Mouse (Mus musculus) ES-Bruce4 (cell line): ENCODE results near the gene Slc25a39. TPM values are rescaled to one million over a fixed set of nuclear protein-coding genes. Genes with fewer than 3 reads are reported as not detected.

ENCODE experiments used
- H3K27ac ChIP-seq: 2 replicates; pipeline ENCODE4 v1.5.1; 2012; ENCODE audit warnings: low read length, inconsistent platforms; ENCODE audit not compliant: insufficient read depth
- H3K27me3 ChIP-seq: 2 replicates; pipeline ENCODE4 v1.6.1; 2012; ENCODE audit warnings: mild to moderate bottlenecking, low read length, inconsistent platforms; ENCODE audit not compliant: control insufficient read depth, poor library complexity, insufficient read depth, severe bottlenecking
- H3K36me3 ChIP-seq: 2 replicates; pipeline ENCODE4 v1.6.1; 2012; ENCODE audit warnings: inconsistent platforms, mild to moderate bottlenecking, low read length, moderate library complexity; ENCODE audit not compliant: control insufficient read depth, poor library complexity, insufficient read depth, severe bottlenecking
- H3K4me1 ChIP-seq: one replicate; pipeline ENCODE4 v1.8.1; 2011; ENCODE audit warnings: low read length; ENCODE audit not compliant: control insufficient read depth, insufficient read depth
- H3K4me3 ChIP-seq: 2 replicates; pipeline ENCODE4 v1.5.1; 2011; ENCODE audit warnings: low read depth, mild to moderate bottlenecking, low read length
- H3K9ac ChIP-seq: 2 replicates; pipeline ENCODE4 v1.6.1; 2012; ENCODE audit warnings: low read depth, mild to moderate bottlenecking, inconsistent platforms; ENCODE audit not compliant: poor library complexity, severe bottlenecking
- H3K9me3 ChIP-seq: replicated peaks from 2 replicates; pipeline ENCODE4 v1.6.1; 2012; ENCODE audit warnings: mild to moderate bottlenecking, low read length, inconsistent platforms; ENCODE audit not compliant: control insufficient read depth, poor library complexity, insufficient read depth, severe bottlenecking
- CTCF ChIP-seq: IDR thresholded peaks from one replicate; pipeline ENCODE4 v1.8.1; 2011; ENCODE audit warnings: low read depth, low read length
- EP300 ChIP-seq: IDR thresholded peaks from 2 replicates; pipeline ENCODE4 v1.6.1; 2011; ENCODE audit warnings: low read depth, low read length; ENCODE audit not compliant: insufficient read depth
- POLR2A ChIP-seq: IDR thresholded peaks from one replicate; pipeline ENCODE4 v1.8.1; 2011; ENCODE audit warnings: low read length; ENCODE audit not compliant: insufficient read depth
- polyA plus RNA-seq: library from polyadenylated mRNA; stranded (reverse); fragments of >200 nt; gene quantifications from 2 replicates; pipeline ENCODE4 v1.2.4, GENCODE M21; 2011; ENCODE audit warnings: low read depth; ENCODE audit not compliant: missing spikeins, insufficient read depth, insufficient read length

Slc25a39 gene
- polyA plus RNA-seq, 1 experiment, result 284 TPM

DNA sequence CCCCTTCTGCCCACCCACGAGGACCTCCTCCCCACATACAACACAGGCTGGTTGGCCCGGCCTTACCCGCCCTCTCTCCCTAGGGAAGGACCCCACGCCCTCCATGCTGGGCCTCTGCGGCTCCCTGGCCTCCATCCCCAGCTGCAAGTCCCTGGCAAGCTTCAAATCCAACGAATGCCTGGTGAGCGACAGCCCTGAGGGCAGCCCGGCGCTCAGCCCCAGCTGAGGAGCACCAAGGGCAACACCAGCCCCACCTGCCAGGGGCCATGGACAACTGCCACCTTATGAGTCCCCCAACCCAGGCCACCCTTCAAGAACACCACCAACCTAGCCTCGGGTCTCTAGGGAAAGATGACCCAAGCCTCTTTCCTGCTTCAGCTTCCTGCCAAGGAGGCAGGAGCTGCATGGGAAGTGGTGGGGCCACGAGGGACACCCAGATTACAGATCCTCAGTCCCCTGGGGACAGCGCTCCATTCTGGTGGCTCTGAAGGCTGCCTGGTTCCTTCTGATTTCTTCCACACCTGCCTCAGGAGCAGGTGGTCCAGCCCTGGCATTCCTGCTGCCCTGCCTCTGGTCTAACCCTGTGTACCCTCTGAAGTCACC lies 5.7 kb downstream of the Slc25a39 start:
- H3K27me3 ChIP-seq, result no peaks in the 10 kb centered on the region
- H3K4me1 ChIP-seq, result peaks cover 8% of the 10 kb centered on the region
- no peak overlapping the region for H3K4me3 ChIP-seq
- H3K27ac ChIP-seq, result no peak overlapping the region
- no peaks in the 10 kb centered on the region for H3K9me3 ChIP-seq
- no peak overlapping the region for H3K9ac ChIP-seq
- TF ChIP-seq POLR2A (no peak), CTCF (no peak), EP300 (no peak)
- H3K36me3 ChIP-seq, result peaks cover 39% of the 10 kb centered on the region

DNA sequence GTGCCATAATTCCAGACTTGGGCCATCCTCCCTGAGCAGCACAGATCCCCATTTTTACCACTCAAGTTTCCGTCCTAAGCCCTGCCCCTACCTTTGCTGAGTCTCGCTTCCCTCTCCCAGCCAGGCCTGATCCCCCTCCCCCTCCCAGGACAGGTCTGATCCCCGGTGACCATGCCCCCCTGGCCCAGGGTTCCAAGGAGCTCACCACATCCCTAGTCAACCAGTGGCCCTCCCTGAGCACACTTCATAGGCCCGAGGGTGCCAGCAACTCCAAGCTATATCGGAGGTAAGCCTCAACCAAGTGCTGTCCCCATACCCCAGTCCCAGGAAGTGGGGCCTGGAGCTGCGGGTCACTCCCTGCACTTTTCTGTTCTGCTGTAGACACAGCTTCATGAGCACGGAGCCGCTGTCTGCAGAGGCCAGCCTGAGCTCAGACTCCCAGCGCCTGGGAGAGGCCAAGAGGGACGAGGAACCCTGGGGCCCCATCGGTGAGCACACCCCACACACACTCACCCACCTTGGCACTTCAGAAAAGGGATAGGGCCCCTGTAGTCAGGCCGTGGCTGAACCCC lies 7.1 kb downstream of the Slc25a39 start:
- no peak overlapping the region for H3K27ac ChIP-seq
- H3K9ac ChIP-seq, result no peak overlapping the region
- peaks cover 35% of the 10 kb centered on the region for H3K36me3 ChIP-seq
- H3K4me3 ChIP-seq, result no peak overlapping the region
- TF ChIP-seq POLR2A, result no peak
- no peak for TF ChIP-seq EP300
- TF ChIP-seq CTCF, result no peak
- peaks cover 7% of the 10 kb centered on the region for H3K4me1 ChIP-seq
- H3K27me3 ChIP-seq, result no peaks in the 10 kb centered on the region
- H3K9me3 ChIP-seq, result no peaks in the 10 kb centered on the region

DNA sequence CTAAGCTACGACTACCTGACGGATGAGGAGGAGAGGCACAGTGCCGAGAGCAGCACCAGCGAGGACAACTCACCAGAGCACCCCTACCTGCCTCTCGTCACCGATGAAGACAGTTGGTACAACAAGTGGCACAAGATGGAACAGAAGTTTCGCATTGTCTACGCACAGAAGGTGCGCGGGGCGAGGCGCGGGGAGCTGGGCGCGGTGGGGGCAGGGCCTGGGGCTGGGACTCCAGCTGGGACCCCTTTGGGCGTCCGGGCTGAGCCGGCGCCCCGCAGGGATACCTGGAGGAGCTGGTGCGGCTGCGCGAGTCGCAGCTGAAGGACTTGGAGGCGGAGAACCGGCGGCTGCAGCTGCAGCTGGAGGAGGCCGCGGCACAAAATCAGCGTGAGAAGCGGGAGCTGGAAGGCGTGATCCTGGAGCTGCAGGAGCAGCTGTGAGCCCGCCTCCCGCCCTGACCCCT lies 8.1 kb downstream of the Slc25a39 start:
- Histone ChIP-seq H3K4me3 (peak overlapping the region; percentile 25), H3K9ac (peak overlapping the region; percentile 30; the same call in 1 of the 2 replicates), H3K27ac (no peak overlapping the region), H3K36me3 (peaks cover 25% of the 10 kb centered on the region), H3K4me1 (peaks cover 7% of the 10 kb centered on the region), H3K9me3 (no peaks in the 10 kb centered on the region), H3K27me3 (no peaks in the 10 kb centered on the region)
- TF ChIP-seq CTCF (no peak), POLR2A (no peak), EP300 (no peak)

DNA sequence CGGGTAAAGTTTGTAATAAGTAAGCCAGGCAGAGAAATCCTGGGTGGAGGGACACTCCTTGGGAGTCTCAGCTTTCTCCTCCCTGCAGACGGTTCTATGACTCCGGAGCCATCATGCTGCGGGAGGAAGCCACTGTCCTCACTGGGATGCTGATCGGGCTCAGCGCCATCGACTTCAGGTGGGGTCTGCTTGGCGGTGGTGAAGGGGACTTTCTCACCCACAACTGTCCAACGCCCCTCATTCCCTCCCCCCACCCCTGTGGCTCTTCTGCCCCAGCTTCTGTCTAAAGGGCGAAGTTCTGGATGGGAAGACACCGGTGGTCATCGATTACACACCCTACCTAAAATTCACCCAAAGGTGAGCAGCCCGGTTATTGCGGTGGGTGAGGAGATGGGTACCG lies 8.6 kb downstream of the Slc25a39 start:
- no peak for TF ChIP-seq POLR2A
- TF ChIP-seq CTCF, result no peak
- TF ChIP-seq EP300, result no peak
- Histone ChIP-seq H3K4me1 (peaks cover 9% of the 10 kb centered on the region), H3K9ac (no peak overlapping the region; the same call in 1 of the 2 replicates), H3K27ac (no peak overlapping the region), H3K4me3 (no peak overlapping the region), H3K9me3 (no peaks in the 10 kb centered on the region), H3K27me3 (no peaks in the 10 kb centered on the region), H3K36me3 (peaks cover 20% of the 10 kb centered on the region)

DNA sequence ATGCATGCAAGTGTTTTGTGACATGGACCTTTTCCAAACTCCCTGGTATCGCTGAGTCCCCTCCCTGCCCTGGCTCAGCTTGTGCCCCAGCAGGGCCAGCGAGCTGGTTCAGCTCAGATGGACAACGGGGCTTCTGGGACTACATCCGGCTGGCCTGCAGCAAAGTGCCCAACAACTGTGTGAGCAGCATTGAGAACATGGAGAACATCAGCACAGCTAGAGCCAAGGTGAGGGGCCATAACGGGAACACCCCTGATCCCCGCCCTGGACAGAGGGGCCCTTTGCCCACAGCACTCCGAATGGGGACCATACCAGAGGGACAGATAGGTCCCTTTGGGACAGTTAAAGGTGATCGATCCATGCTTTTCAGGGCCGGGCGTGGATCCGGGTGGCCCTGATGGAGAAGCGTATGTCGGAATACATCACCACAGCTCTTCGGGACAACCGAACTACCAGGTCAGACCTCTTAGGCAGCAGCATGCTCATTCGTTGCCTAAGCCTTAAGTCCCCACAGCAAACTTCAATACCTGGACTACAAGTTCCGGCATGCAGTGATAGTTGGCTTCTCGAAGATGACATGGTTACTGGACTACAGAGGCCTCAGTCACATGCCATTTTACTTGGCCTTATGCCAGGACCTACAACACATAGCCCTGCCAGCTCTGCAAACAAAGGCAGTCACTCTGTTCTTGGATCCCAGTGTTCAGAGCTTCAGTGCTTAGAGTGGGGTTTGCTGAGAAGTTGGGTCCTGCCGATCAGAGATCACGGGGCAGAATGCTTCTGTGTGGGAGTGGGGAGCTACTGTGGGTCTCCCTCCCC lies 9.5 kb downstream of the Slc25a39 start:
- TF ChIP-seq EP300 (no peak), CTCF (no peak), POLR2A (no peak)
- peaks cover 11% of the 10 kb centered on the region for H3K36me3 ChIP-seq
- H3K9me3 ChIP-seq, result no peaks in the 10 kb centered on the region
- H3K4me1 ChIP-seq, result peaks cover 9% of the 10 kb centered on the region
- no peak overlapping the region for H3K9ac ChIP-seq
- no peak overlapping the region for H3K4me3 ChIP-seq
- no peak overlapping the region for H3K27ac ChIP-seq
- no peaks in the 10 kb centered on the region for H3K27me3 ChIP-seq
